In genomic region chr17:33968927-33969326, GRCm38 (mm10) we compare ENCODE assay signal across 8 mouse cellular contexts. TPM values are rescaled to one million over a fixed set of nuclear protein-coding genes. Genes with fewer than 3 reads are reported as not detected.
A peak's percentile ranks its signal among the peaks of the same experiment; 100 is the strongest.
DNase-seq lines count a peak whose midpoint lies in the region; ATAC-seq lines count a peak whose summit lies in the region.

No protein-coding gene starts in this region.

- no peak overlapping the region for H3K4me2 ChIP-seq in embryonic facial prominence, embryonic 11.5 days (ENCODE audit: low read depth, low read length)
- no peak overlapping the region for H3K4me2 ChIP-seq in forebrain, embryonic 11.5 days (ENCODE audit: low read depth, low read length, severe bottlenecking)
- H3K4me2 ChIP-seq in liver, embryonic 13.5 days, result no peak overlapping the region
- H3K4me2 ChIP-seq in neural tube, embryonic 15.5 days, result no peak overlapping the region

- no peaks in the 10 kb centered on the region for H3K27me3 ChIP-seq in embryonic facial prominence, embryonic 11.5 days (ENCODE audit: control insufficient read depth, insufficient read depth, low read length)
- no peaks in the 10 kb centered on the region for H3K27me3 ChIP-seq in embryonic facial prominence, embryonic 10.5 days (replicated peaks; ENCODE audit: low read depth, poor library complexity, severe bottlenecking)
- H3K27me3 ChIP-seq in forebrain, embryonic 11.5 days (ENCODE audit: control insufficient read depth, insufficient read depth, low read length), result no peaks in the 10 kb centered on the region
- H3K27me3 ChIP-seq in liver, embryonic 13.5 days, result no peaks in the 10 kb centered on the region
- 0 out of 2 replicates have a peak, but pooled peaks cover 13% of the 10 kb centered on the region for H3K27me3 ChIP-seq in neural tube, embryonic 15.5 days (replicated peaks)

- no peaks in the 10 kb centered on the region for H3K4me1 ChIP-seq in embryonic facial prominence, embryonic 11.5 days (ENCODE audit: control insufficient read depth, insufficient read depth, low read length)
- H3K4me1 ChIP-seq in embryonic facial prominence, embryonic 10.5 days, result no peaks in the 10 kb centered on the region
- H3K4me1 ChIP-seq in forebrain, embryonic 11.5 days (replicated peaks; ENCODE audit: control insufficient read depth, insufficient read depth, low read length), result no peaks in the 10 kb centered on the region
- peaks cover 12% of the 10 kb centered on the region for H3K4me1 ChIP-seq in liver, embryonic 13.5 days (replicated peaks)
- H3K4me1 ChIP-seq in neural tube, embryonic 15.5 days, result no peaks in the 10 kb centered on the region

- WGBS in embryonic facial prominence, embryonic 11.5 days, result 26% methylated on average over 5 of the region's 5 CpGs
- WGBS in embryonic facial prominence, embryonic 10.5 days, result 36% methylated on average over 5 of the region's 5 CpGs
- WGBS in forebrain, embryonic 11.5 days, result 33% methylated on average over 5 of the region's 5 CpGs
- 21% methylated on average over 5 of the region's 5 CpGs for WGBS in liver, embryonic 13.5 days (ENCODE audit: insufficient replicate concordance)
- 31% methylated on average over 5 of the region's 5 CpGs for WGBS in neural tube, embryonic 15.5 days

- no peaks in the 10 kb centered on the region for H3K9me3 ChIP-seq in embryonic facial prominence, embryonic 11.5 days (replicated peaks; ENCODE audit: control insufficient read depth, low read length)
- 0 out of 2 replicates have a peak, but pooled peaks cover 3% of the 10 kb centered on the region for H3K9me3 ChIP-seq in embryonic facial prominence, embryonic 10.5 days
- H3K9me3 ChIP-seq in forebrain, embryonic 11.5 days (ENCODE audit: control insufficient read depth, low read length), result no peaks in the 10 kb centered on the region
- H3K9me3 ChIP-seq in liver, embryonic 13.5 days (replicated peaks), result no peaks in the 10 kb centered on the region
- no peaks in the 10 kb centered on the region for H3K9me3 ChIP-seq in neural tube, embryonic 15.5 days (replicated peaks)

- H3K9ac ChIP-seq in embryonic facial prominence, embryonic 11.5 days (replicated peaks; ENCODE audit: low read length), result no peak overlapping the region
- H3K9ac ChIP-seq in forebrain, embryonic 11.5 days (ENCODE audit: low read length), result no peak overlapping the region
- no peak overlapping the region for H3K9ac ChIP-seq in liver, embryonic 13.5 days
- no peak overlapping the region for H3K9ac ChIP-seq in neural tube, embryonic 15.5 days (replicated peaks)

- no peak overlapping the region for H3K4me3 ChIP-seq in embryonic facial prominence, embryonic 11.5 days (ENCODE audit: low read depth, low read length)
- H3K4me3 ChIP-seq in embryonic facial prominence, embryonic 10.5 days, result no peak overlapping the region
- no peak overlapping the region for H3K4me3 ChIP-seq in forebrain, embryonic 11.5 days (ENCODE audit: low read depth, low read length)
- no peak overlapping the region for H3K4me3 ChIP-seq in liver, embryonic 13.5 days (replicated peaks)
- no peak overlapping the region for H3K4me3 ChIP-seq in neural tube, embryonic 15.5 days (replicated peaks)

- peak; percentile 55 for ATAC-seq in embryonic facial prominence, embryonic 11.5 days (replicated peaks; ENCODE audit: insufficient number of reproducible peaks, low FRiP score, low TSS enrichment, low read depth)
- ATAC-seq in forebrain, embryonic 11.5 days (replicated peaks; ENCODE audit: low FRiP score), result peak; percentile 24; the same call in 1 of the 2 replicates
- ATAC-seq in liver, embryonic 13.5 days (ENCODE audit: low read depth), result peak; percentile 55
- peak; percentile 68 for ATAC-seq in neural tube, embryonic 15.5 days (ENCODE audit: low FRiP score)

- no peak overlapping the region for H3K27ac ChIP-seq in embryonic facial prominence, embryonic 11.5 days (replicated peaks; ENCODE audit: low read depth, low read length)
- no peak overlapping the region for H3K27ac ChIP-seq in embryonic facial prominence, embryonic 10.5 days (replicated peaks)
- no peak overlapping the region for H3K27ac ChIP-seq in forebrain, embryonic 11.5 days (ENCODE audit: low read depth, low read length)
- H3K27ac ChIP-seq in liver, embryonic 13.5 days, result no peak overlapping the region
- H3K27ac ChIP-seq in neural tube, embryonic 15.5 days (replicated peaks), result no peak overlapping the region

- H3K36me3 ChIP-seq in embryonic facial prominence, embryonic 11.5 days (replicated peaks; ENCODE audit: control insufficient read depth, insufficient read depth, low read depth, low read length), result no peaks in the 10 kb centered on the region
- peaks cover 25% of the 10 kb centered on the region for H3K36me3 ChIP-seq in embryonic facial prominence, embryonic 10.5 days (replicated peaks)
- no peaks in the 10 kb centered on the region for H3K36me3 ChIP-seq in forebrain, embryonic 11.5 days (ENCODE audit: control insufficient read depth, insufficient read depth, low read length)
- H3K36me3 ChIP-seq in liver, embryonic 13.5 days, result peaks cover 23% of the 10 kb centered on the region
- peaks cover 20% of the 10 kb centered on the region for H3K36me3 ChIP-seq in neural tube, embryonic 15.5 days

- DNase-seq in embryonic facial prominence, embryonic 11.5 days (ENCODE audit: low spot score), result peak; percentile 68
- DNase-seq in embryonic facial prominence, embryonic 10.5 days (ENCODE audit: low spot score), result no peak
- peak; percentile 81 for DNase-seq in CD4-positive helper T cell, adult 2 months (ENCODE audit: low read depth, low spot score)
- no peak for DNase-seq in forebrain, embryonic 11.5 days (ENCODE audit: low spot score)
- DNase-seq in liver, embryonic 13.5 days, result no peak
- DNase-seq in layer of hippocampus, adult 18-20 months (ENCODE audit: low spot score in 2 of 2), result no peak
- no peak for DNase-seq in left cerebral cortex, adult 11 months (ENCODE audit: low spot score)

RNA-seq across cellular contexts. Expression of gene Rps18, which starts 13.1 kb away (rescaled TPM):
- 1,395 and 1,560 TPM in 2 replicates for polyA plus RNA-seq in embryonic facial prominence, embryonic 11.5 days (2014; fragmentation: Nextera tagmentation; extraction: Ambion mirVana)
- 1,569 and 1,593 TPM in 2 replicates for polyA plus RNA-seq in embryonic facial prominence, embryonic 10.5 days (2016; fragmentation: Nextera tagmentation; extraction: Ambion mirVana)
- 1,265 and 1,326 TPM in 2 replicates for polyA plus RNA-seq in forebrain, embryonic 11.5 days (2014; fragmentation: Nextera tagmentation; extraction: Ambion mirVana)
- polyA plus RNA-seq in liver, embryonic 13.5 days (2015; fragmentation: Nextera tagmentation; extraction: Ambion mirVana), result 1,343 and 1,499 TPM in 2 replicates
- polyA plus RNA-seq in neural tube, embryonic 15.5 days (2015; fragmentation: Nextera tagmentation; extraction: Ambion mirVana), result 778 and 1,050 TPM in 2 replicates
- total RNA-seq in layer of hippocampus, adult 18-20 months (2021), result 100 to 1,000 TPM; 319 to 336 TPM

RNA-seq across cellular contexts. Expression of gene Vps52, which starts 13.3 kb away (rescaled TPM):
- polyA plus RNA-seq in embryonic facial prominence, embryonic 11.5 days (2014; fragmentation: Nextera tagmentation; extraction: Ambion mirVana), result 26.9 and 27.7 TPM in 2 replicates
- polyA plus RNA-seq in embryonic facial prominence, embryonic 10.5 days (2016; fragmentation: Nextera tagmentation; extraction: Ambion mirVana), result 48.2 and 51.5 TPM in 2 replicates
- 44.0 and 46.8 TPM in 2 replicates for polyA plus RNA-seq in forebrain, embryonic 11.5 days (2014; fragmentation: Nextera tagmentation; extraction: Ambion mirVana)
- polyA plus RNA-seq in liver, embryonic 13.5 days (2015; fragmentation: Nextera tagmentation; extraction: Ambion mirVana), result 27.7 and 30.1 TPM in 2 replicates
- 72.3 and 75.7 TPM in 2 replicates for polyA plus RNA-seq in neural tube, embryonic 15.5 days (2015; fragmentation: Nextera tagmentation; extraction: Ambion mirVana)
- 10 to 100 TPM; 76.1 to 79.8 TPM for total RNA-seq in layer of hippocampus, adult 18-20 months (2021)

RNA-seq across cellular contexts. Expression of gene B3galt4, which starts 17.6 kb away (rescaled TPM):
- polyA plus RNA-seq in embryonic facial prominence, embryonic 11.5 days (2014; fragmentation: Nextera tagmentation; extraction: Ambion mirVana), result 2.9 and 3.2 TPM in 2 replicates
- 3.6 and 4.5 TPM in 2 replicates for polyA plus RNA-seq in embryonic facial prominence, embryonic 10.5 days (2016; fragmentation: Nextera tagmentation; extraction: Ambion mirVana)
- 4.0 and 4.3 TPM in 2 replicates for polyA plus RNA-seq in forebrain, embryonic 11.5 days (2014; fragmentation: Nextera tagmentation; extraction: Ambion mirVana)
- polyA plus RNA-seq in liver, embryonic 13.5 days (2015; fragmentation: Nextera tagmentation; extraction: Ambion mirVana), result 2.3 and 2.5 TPM in 2 replicates
- polyA plus RNA-seq in neural tube, embryonic 15.5 days (2015; fragmentation: Nextera tagmentation; extraction: Ambion mirVana), result 11.9 and 13.1 TPM in 2 replicates
- total RNA-seq in layer of hippocampus, adult 18-20 months (2021), result 1 to 10 TPM; 5.1 to 5.2 TPM

RNA-seq across cellular contexts. Expression of gene Wdr46, which starts 28.5 kb away (rescaled TPM):
- 25.2 and 28.6 TPM in 2 replicates for polyA plus RNA-seq in embryonic facial prominence, embryonic 11.5 days (2014; fragmentation: Nextera tagmentation; extraction: Ambion mirVana)
- polyA plus RNA-seq in embryonic facial prominence, embryonic 10.5 days (2016; fragmentation: Nextera tagmentation; extraction: Ambion mirVana), result 62.1 and 66.0 TPM in 2 replicates
- 42.6 and 47.2 TPM in 2 replicates for polyA plus RNA-seq in forebrain, embryonic 11.5 days (2014; fragmentation: Nextera tagmentation; extraction: Ambion mirVana)
- polyA plus RNA-seq in liver, embryonic 13.5 days (2015; fragmentation: Nextera tagmentation; extraction: Ambion mirVana), result 30.1 and 34.9 TPM in 2 replicates
- 25.1 and 29.3 TPM in 2 replicates for polyA plus RNA-seq in neural tube, embryonic 15.5 days (2015; fragmentation: Nextera tagmentation; extraction: Ambion mirVana)
- 10 to 100 TPM; 13.2 to 15.5 TPM for total RNA-seq in layer of hippocampus, adult 18-20 months (2021)

RNA-seq across cellular contexts. Expression of gene Pfdn6, which starts 28.8 kb away (rescaled TPM):
- 202 and 211 TPM in 2 replicates for polyA plus RNA-seq in embryonic facial prominence, embryonic 11.5 days (2014; fragmentation: Nextera tagmentation; extraction: Ambion mirVana)
- polyA plus RNA-seq in embryonic facial prominence, embryonic 10.5 days (2016; fragmentation: Nextera tagmentation; extraction: Ambion mirVana), result 233 and 235 TPM in 2 replicates
- 202 and 214 TPM in 2 replicates for polyA plus RNA-seq in forebrain, embryonic 11.5 days (2014; fragmentation: Nextera tagmentation; extraction: Ambion mirVana)
- 153 and 157 TPM in 2 replicates for polyA plus RNA-seq in liver, embryonic 13.5 days (2015; fragmentation: Nextera tagmentation; extraction: Ambion mirVana)
- polyA plus RNA-seq in neural tube, embryonic 15.5 days (2015; fragmentation: Nextera tagmentation; extraction: Ambion mirVana), result 173 and 183 TPM in 2 replicates
- 10 to 100 TPM; 94.9 to 95.8 TPM for total RNA-seq in layer of hippocampus, adult 18-20 months (2021)

Comparison
In these comparisons a context has a peak if more than half of its experiments do, and no peak if none do; other contexts are left out.
1. DNase-seq: peak in embryonic facial prominence, embryonic 11.5 days (single experiment) and CD4-positive helper T cell, adult 2 months (single experiment); none in embryonic facial prominence, embryonic 10.5 days (single experiment), forebrain, embryonic 11.5 days (single experiment), liver, embryonic 13.5 days (single experiment), layer of hippocampus, adult 18-20 months (0 of 2) and left cerebral cortex, adult 11 months (single experiment).
2. Peak in every context shown above with its lines, with median percentiles within 50 percentile points of each other: ATAC-seq.